Mouse (Mus musculus) liver, postnatal 0 days (tissue): Measurements from ENCODE around the gene Ndufb11.

ENCODE experiments used
- CTCF ChIP-seq: sonication (generic); IDR thresholded peaks from 2 replicates; pipeline ENCODE4 v1.5.1; 2016; ENCODE audit warnings: antibody characterized with exemption, low read depth
- EP300 ChIP-seq: IDR thresholded peaks from 2 replicates; pipeline ENCODE4 v1.6.1; 2016; ENCODE audit warnings: antibody characterized with exemption, low read depth, mild to moderate bottlenecking

DNA sequence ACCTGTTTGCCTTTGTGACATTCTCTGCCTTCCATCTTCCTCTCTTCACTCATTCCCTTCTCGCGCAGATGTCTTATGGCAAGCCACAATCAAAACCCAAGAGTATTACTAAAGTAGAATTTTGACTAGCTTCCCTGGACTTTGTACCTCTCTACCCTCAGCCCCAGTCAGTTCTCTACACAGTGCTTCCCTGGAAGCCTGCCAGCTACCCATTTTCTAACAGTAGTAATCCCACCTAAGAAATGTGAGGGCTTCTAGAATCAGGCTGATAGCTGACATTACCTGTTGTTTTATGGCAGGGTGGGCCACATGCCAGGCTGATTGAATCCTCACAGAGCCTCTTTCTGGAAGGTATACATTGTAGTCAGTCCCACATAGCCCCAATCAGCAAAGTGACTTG, 20.7 kb upstream of the Ndufb11 start:
- no peak for TF ChIP-seq CTCF
- no peak for TF ChIP-seq EP300
